Mouse (Mus musculus) adrenal gland (tissue): ENCODE measurements around the gene Rbm20.

Source experiments
- intact Hi-C: fragments of 180-260 bp; cut with DNase I; formaldehyde crosslinking; loops from one replicate; pipeline ENCODE4 v1.15.1; 2025

The Rbm20 gene

GRCm38 (mm10) chr19:53808041-53808777, 131.1 kb downstream of the Rbm20 start:
- intact Hi-C loops: no loop called here

GRCm38 (mm10) chr19:53809185-53809861, 132.2 kb downstream of the Rbm20 start:
- intact Hi-C loops: no loop called here

DNA sequence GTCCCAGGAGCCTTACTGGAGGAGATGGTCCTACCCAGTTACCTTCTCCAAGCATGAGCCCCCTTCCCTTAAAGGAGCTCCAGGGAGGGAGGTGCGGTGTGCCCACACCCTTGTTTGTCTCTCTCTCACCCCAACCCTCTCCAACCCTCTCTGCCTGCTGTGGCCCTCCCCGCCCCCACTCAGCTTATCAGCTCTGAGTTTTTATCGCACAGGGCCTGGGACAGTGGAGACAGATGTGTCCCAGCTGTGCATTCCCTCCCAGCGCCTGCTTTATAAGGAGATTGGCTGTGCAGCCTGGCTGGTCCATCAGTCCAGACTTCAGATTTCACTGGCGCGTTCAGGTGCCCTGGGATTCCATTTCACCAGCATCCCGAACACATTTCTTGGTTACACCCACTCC, 132.9 kb downstream of the Rbm20 start:
- intact Hi-C loops: no loop called here

DNA sequence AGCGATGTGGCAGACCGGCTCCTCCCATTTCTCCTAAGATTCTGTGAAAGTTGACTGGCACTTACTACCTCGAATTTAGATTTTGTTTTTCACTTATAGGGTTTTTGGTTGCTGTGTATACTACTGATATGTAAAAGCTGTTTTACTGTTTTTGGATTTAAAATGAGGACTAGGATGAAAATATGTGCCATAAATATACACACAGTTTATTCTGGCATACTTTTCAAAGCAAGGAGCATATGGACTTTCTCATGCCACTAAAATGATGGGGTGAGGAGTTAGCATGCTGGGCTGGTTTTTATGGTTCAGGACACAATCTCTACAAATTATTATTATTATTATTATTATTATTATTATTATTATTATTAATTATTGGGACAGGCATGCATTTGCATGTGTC, 133.5 kb downstream of the Rbm20 start:
- intact Hi-C loops: no loop called here

DNA sequence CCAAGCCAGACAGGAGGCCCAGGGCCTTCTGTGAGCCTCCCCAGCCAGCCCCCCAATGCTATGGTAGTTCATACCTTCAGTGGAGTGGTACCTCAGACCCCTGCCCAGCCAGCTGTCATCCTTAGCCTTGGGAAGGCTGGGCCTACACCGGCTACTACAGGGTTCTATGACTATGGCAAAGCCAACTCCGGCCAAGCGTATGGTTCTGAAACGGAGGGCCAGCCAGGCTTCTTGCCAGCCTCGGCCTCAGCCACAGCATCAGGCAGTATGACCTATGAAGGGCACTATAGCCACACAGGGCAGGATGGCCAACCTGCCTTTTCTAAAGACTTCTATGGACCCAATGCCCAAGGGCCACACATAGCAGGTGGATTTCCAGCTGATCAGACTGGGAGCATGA, 136.5 kb downstream of the Rbm20 start:
- intact Hi-C loops: no loop called here

DNA sequence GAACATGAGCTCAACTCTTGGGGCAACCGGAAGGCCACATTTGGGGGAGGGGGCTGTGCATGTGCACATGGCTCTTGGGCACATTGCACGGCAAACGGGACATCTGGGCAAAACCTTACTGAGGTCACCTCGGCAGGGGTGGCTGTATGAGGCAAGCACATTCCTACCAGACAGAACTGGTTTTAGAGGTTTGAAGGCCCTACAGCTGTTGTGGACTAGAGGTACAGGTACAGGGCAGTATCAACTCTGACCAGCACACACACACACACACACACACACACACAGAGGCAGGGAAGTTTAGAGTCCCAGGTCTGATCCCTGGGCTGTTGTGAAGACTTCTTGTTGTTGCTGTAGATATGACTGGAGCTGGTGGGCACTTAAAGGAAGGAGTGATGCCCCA, 138.6 kb downstream of the Rbm20 start:
- intact Hi-C loops: no loop called here

DNA sequence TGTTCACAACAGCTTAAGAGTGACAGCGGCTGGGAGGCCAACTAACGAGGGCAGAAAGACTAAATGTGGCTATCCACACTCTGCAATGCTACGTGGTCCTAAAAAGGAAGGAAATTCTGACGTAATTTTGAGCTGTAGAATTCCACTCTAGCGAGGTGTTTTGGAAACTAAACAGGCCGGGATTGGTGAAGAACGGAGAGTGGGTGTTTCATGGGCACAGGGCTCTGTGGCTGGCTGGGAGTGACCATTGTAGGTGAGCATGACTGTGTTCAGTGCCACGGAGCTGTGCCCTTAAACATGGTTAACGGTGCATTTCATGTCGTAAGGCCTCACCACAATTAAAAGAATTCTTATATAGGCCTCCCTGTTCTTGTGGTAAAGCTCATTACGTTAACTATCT, 139.1 kb downstream of the Rbm20 start:
- intact Hi-C loops: no loop called here

- intact Hi-C loops: no loop called here
Measured at GRCm38 (mm10) chr19:53819299-53819698, 142.2 kb downstream of the Rbm20 start.

DNA sequence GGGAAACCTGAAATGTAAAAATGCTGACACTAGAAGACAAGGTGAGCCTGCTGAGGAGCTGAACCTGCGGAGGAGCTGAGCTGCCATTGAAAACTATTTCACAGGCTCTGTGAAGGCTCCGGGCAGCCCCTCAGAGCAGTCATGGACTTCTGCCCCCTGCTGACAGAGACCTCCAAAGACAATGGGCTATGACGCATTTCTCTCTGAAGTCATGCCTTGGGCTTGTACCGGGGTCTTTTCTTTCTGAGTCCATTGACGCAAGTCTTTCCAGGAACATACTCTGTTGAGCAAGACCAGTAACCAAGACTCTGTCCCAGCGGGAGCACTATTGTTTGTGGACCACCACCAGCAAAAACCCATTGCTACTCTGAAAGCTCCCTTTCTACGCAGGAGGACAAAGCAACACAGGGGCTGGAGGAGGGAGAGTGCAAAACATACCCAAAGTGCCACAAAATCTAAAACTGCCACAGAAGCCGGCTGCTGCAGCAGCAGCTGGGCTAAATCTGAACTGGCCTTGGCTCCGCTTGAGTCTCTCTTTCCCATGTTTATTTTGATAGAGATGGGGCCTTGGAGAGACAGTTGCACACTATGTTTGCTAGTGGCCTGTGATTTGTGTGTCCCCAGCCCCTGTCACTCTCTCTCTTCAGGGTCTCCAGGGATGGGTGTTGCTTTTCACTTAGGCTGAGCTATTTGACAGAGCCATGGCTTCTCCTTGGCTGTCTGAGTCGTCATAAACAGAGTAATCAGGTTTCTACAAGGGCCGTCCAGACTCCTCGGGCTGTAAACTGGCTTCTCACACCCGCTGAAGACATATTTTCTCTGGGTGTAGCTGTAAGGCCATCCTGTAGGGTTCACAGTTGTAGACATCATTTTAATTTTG, 144.4 kb downstream of the Rbm20 start:
- intact Hi-C loops: no loop called here

GRCm38 (mm10) chr19:53823847-53824246, 146.7 kb downstream of the Rbm20 start:
- intact Hi-C loops: no loop called here

DNA sequence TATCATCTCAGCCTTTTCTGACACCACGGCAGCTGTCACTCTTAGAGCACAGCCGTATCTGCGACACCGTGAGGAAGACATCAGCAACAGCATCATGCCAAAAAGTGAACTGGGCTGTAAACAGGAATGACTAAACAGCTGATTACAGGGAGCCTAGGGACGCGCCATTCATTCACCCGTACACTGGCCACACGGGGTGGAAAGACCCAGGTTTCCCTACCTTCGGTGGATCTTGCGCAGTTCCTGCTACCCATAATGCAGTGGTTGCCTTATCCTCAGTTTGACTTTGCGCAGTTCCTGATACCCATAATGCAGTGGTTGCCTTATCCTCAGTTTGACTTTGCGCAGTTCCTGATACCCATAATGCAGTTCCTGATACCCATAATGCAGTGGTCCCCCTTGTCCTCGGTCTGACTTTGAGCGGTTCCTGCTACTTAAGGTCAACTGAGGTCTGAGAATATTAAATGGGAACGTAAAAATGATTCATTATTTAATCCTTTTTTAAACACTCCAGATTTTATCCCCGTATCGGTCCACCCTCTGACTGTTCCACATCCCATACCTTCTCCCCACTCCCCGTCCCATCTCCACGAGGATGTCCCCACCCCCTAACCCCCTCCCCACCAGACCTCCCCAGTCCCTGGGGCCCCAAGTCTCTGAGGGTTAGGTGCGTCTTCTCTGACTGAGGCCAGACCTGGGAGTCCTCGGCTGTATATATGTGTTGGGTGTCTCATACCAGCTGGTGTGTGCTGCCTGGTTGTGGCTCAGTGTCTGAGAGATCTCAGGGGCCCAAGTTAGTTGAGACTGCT, 148.0 kb downstream of the Rbm20 start:
- intact Hi-C loops: no loop called here

DNA sequence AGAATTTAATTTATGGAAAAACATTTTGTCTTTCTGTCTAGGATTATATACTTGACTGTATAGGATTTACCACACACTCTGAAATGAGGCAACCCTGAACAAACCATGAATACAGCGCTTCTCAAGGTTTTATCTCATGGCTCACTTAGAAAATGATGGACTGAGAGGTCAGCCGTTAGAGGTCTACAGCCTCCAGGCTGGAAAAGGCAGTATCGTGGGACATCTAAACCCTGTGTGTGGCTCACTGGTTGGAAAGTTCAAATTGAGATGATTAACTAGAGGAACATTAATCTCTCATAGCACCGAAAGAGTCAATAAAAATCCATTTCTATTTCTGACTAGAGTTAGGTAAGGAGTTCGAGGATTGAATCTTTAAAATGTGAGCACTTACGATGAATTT, 152.9 kb downstream of the Rbm20 start:
- intact Hi-C loops: no loop called here

- intact Hi-C loops: no loop called here
Measured at GRCm38 (mm10) chr19:53830407-53831163, 153.5 kb downstream of the Rbm20 start.

GRCm38 (mm10) chr19:53831164-53831448, 154.0 kb downstream of the Rbm20 start:
- intact Hi-C loops: no loop called here

DNA sequence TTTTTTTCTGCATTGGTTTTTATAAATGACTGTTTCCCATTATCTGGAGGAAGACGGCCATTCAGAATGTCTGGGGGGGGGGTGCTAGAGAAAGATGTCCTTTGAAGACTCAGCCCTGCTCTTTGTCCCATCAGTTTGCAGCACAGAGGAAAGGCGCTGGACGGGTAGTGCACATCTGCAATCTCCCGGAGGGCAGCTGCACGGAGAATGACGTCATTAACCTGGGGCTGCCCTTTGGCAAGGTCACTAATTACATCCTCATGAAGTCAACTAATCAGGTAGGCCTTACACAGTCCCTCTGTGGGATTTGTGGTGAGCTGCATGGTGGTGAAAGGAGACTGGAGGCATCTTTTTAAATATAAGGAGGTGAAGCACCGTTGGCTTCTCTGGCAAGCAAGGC, 155.4 kb downstream of the Rbm20 start:
- intact Hi-C loops: no loop called here

- intact Hi-C loops: no loop called here
Measured at GRCm38 (mm10) chr19:53833745-53834369, 156.8 kb downstream of the Rbm20 start.

- intact Hi-C loops: no loop called here
Measured at GRCm38 (mm10) chr19:53836569-53837454, 159.7 kb downstream of the Rbm20 start.

DNA sequence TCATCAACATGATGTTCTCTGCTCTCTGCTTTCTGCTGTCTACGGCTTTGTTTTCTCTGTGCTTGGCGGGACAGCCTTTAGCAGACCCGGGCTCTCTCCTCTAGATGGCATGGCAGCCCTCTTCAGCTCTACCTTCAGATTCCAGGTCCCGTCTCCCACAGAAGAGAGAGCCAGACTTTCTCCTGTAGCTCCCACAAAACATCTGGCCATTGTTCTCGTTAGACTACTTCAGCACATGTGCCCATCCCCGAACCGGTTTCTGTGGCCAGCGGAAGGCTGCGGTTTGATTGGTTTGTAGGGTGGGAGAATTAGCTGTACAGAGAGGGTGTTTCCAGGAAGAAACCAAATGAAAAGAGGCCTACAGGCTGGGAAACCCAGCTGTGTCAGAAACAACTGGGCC, 161.7 kb downstream of the Rbm20 start:
- intact Hi-C loops: no loop called here

GRCm38 (mm10) chr19:53839837-53840236, 162.7 kb downstream of the Rbm20 start:
- intact Hi-C loops: no loop called here
